Mouse (Mus musculus) right cerebral cortex, adult 2 months (tissue): ENCODE measurements around the gene Hsd17b11.

Source experiments
- DNase-seq, 2 experiments: peaks; one replicate each; pipeline ENCODE4 v3.0.0; 2021 to 2022; ENCODE audit warnings: low spot score in 2 of 2

Gene Hsd17b11

DNA sequence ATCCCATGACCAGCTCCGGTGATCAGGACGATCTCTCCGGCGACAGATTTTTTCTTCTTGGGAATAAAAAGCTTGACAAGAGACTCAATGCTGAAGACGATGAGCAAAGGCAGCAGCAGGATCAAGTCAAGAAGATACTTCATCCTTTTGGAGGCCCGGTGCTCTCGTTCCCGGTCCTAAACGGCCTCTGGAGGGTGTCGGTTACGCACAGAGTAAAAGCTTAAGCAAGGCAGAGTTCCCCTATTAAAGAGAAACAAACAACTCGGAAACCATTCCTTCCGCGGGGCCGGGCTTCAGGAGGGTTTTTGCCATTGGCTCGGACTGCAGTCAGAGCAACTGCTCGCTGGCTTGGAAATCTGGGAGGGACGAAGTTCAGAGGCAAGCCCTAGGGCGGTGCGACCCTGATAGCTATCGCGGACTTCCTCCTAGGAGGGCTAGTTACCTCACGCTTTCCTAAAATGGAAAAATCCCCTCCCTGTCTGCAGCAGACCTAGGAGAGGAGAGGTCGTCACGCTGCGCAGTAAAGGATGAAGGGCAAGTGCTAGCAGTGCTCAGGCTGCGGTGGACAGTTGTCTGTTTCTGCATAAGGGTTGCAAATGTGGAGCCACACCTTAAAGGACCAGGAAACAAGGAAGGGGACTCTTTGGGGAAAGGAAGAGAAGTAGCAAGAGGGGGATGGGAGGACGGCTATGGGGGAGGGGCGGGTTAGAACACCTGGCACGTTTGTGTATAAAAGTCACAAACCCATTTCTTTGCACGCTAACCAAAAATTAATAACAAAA, at the start of gene Hsd17b11:
Gene Hsd17b11 (minus strand): TSS at position 323 of the 782 bp plus-strand sequence.
- DNase-seq, result peak; percentile 72 to 75

DNA sequence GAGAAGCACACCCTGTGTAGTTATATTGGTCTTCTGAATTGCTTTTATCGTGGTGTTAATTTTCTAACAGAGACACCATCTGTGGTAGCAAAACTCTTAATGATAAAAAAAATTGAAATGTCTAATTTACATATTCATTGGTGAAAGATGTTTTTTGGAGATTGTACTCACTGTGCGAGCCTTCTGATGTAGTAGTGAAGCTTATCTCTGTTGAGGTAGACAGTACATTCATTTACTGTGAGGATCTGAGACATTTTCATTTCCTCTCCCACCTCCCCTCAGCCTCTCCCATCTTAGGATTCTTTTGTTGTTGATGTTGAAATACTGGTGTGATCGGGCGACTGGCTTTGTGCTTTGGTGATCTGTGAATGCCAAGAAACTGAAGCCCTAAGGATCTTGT, 49.3 kb upstream of the Hsd17b11 start:
- no peak for DNase-seq

DNA sequence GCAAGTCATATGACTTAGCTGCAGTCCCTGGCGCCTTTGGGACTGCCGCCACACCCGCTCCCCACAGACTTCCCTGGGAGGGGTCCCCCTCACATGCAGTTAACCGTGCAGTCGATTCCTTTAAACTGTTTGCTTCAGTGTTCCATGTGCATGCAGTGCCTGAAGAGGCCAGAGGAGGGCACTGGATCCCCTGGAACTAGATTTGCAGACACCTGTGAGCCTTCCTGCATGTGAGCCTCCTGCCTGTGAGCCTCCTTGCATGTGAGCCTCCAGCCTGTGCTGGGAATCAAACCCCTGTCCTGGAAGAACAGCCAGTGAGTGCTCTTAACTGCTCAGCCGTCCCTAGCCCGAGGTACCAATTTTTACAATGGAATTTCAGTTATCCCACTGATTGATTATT, 47.0 kb upstream of the Hsd17b11 start:
- peak; percentile 44 to 47 for DNase-seq

DNA sequence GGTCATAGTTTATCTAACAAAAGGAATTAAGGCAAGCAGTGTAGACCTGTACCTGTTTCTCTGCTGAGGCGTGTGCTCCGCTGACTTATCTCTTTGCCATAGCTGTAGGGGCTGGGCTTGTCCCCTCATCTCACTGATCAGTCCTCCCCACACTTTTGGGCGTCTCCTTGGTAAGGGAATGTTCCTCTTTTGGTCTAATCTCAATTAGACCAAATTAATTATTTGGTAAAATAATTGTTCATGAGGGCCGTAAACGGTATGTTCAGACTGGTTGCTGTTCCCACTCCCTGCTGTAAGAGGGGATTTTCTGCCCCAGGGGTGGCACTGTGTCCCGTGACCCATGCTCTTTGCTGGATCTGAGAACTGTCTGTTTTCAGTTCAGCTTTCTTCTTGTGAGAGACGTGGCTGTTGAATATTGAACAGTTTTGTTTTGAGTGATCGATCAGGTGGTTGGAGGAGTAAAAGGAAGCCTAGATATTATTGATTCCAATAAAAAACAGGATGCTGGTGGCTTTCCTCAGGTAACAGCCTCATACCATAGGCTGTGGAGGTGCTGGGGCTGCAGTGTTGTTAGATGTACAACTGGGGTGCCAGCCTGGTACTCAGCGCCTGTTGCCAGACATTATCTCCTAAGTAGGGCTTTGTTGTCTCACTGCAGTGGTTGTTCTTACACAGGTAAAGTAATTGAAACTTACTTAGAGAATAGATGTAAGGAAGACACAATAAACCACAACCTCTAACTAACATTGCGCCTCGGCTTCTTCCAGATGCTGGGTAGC, 41.2 kb upstream of the Hsd17b11 start:
- DNase-seq, result no peak

DNA sequence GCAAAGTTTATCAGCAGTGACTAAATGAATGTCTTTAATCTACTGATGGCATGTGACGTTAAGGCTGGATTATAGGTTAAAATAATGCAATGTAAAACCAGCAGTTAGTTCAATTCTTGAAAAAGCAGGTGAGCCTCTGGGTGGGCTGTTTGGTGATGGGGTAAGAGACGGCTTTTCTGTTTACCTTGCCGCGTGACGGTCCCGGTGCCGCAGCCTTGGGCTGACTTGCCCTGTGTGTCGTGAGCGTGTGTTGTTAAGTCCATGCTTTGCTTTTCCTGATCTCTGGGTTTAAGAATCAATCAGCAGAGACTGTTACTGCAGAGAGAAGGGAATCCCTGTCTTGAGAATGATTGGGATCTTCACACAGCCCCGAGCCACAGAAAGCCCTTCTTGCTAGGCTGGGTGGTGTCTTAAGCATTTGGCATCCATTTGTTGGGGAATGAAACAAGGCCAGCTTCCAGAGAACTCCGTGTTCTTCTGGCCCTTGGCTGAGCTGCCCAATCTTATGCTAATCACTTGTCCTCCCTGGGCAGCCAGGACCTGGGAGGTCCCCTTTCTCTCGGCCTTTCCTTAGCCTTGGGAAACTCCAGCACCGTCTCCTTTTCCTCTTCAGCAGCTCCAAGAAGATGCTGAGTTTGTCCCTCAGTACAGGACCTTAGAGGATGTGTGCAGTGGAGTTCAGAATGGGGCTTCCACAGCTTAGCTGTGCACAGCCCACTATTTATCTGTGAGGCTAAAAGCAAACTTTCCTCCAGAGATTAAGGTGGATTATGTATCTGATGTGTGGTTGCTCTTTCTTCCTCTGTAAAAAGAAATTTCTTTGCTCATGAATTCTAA, 40.4 kb upstream of the Hsd17b11 start:
- no peak for DNase-seq

DNA sequence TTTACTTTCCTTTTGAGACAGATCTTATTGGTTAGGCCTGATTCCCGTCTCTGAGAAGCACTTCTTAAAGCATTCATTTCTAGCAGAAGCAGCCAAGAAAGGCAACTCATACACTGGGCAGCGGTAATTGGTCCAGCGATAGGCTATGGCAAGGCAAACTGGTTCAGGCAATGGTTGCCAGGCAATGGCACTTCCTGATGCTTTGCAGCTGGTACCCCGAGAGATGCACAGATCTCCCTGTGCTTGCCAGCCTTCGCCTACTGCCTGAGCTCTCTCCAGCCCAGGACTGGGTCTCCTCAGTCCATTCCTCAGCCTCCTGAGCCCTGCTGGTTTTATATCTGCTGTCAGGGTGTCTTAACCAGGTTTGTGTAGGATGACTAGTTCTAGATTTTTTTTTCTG, 38.7 kb upstream of the Hsd17b11 start:
- DNase-seq, result no peak

DNA sequence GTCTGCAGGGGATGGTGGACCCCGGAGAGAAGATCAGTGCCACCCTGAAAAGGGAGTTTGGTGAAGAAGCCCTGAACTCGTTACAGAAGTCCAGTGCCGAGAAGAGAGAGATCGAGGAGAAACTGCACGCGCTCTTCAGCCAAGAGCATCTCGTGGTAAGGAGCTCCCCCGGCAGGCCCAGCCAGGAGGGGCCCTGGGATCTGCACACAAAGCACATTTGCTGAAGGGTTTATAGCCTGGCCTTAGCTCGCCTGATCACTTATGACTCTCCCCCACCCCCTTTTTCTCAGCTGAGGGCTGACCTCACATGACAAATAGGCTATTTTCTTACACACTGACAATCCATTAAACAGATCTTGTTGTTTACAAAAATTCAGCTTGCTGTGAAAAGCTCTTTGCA, 37.9 kb upstream of the Hsd17b11 start:
- DNase-seq, result no peak

DNA sequence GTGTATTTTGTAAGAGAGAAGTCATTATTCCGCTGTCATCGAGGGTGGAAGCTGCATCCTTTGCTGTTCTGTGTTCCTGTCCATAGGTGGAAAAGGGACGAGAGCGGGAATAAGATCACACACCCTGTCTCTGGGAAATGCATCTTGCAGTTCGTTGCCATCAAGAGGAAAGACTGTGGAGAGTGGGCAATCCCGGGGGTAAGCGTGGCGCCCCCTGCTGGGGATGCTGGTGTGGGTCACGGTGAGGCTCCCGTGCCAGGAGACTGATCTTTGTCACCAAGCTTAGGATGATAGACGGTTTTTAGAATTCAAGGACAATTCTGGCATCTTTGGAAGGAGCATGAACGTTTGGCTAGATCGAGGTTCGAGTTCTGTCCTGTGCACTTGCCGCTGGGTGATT, 36.3 kb upstream of the Hsd17b11 start:
- no peak for DNase-seq

DNA sequence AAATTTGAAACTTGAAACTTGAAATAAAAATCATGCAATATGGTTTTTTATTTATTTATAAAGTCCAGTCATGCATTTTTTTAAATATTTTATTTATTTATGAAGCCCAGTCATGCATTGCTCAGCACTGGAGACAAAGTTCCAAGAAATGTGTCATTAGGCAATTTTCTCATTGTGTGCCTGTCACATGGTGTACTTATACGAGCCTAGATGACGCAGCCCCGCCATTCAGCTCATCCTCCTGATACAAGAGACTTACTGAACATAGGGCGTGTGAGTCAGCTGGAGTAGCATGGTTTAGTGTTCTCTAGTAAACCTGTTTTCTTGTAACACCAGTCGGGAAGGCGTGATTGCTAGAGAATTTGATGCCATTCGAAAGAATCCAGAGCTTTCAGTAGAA, 34.6 kb upstream of the Hsd17b11 start:
- DNase-seq, result no peak

DNA sequence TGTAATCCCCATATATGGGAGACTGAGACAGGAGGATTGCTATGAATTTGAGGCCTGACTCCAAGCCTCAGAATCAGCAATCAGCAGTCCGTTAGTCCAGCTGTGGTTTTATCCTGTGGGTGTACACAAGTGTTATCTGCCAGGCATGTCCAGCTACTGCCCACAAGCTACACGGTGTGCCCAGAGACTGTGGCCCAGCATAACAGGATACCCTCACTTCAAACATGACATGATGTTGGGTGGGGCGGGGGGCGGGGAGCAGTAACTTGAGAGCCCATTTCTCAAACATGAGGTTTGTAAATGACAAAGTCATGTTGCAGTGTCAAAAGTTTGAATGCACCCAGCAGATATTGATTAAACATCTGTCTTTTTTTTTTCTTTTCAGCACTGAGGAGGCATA, 34.1 kb upstream of the Hsd17b11 start:
- no peak for DNase-seq

DNA sequence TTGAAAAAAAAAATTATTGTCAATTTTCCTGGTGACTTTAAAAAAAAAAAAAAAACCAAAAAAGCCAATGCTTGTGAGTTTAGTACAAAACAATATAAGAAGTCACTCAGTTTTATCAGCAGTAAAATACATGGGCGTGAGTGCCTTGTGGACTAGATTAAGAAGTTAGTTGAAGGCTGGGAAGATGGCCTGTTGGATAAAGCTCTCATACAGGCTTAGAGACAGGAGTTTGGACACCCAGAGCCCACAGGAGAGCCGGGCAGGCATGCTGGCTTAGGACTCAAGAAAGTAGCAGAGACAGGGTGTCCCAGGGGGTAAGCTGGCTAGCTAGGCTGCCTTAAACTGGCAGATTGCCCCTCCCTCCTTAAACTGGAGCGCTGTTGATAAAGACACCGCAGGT, 33.2 kb upstream of the Hsd17b11 start:
- no peak for DNase-seq

DNA sequence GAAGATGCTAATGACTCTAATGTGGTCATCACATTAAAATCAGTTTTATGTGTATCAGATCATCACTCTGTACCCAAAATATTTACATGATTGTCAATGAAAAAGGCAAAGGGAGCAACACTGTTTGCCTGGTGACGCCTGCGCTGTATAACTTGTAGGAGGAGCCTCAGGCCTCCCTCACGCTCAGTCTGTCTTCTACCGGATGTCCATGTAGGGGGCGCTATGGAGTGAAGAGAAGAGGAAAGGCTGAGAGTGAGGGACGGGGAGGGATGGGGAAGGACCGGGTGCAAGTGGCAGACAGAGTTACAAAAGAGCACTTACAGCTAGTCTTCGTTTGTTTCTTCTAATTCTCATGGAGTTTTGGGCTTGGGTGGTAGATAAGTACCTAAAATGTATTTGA, 31.2 kb upstream of the Hsd17b11 start:
- DNase-seq, result no peak

DNA sequence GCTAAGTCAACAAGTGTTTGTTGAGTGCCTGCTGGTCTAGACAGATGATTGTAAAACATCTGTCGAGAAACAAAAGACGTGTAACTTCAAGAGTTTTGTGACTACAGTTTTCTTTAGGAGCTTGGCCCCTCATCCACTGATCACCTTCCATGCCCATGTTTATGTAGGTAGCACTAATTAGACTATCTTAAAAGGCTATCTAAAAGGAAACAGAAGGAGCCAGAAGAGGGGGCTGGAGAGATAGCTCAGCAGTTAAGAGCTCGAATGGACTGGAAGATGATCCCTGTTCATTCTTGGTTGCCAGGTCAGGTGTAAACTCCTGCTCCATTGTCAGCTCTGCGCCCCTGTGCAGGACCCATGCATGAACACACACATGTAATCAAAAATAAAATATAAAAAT, 26.4 kb upstream of the Hsd17b11 start:
- DNase-seq, result no peak

DNA sequence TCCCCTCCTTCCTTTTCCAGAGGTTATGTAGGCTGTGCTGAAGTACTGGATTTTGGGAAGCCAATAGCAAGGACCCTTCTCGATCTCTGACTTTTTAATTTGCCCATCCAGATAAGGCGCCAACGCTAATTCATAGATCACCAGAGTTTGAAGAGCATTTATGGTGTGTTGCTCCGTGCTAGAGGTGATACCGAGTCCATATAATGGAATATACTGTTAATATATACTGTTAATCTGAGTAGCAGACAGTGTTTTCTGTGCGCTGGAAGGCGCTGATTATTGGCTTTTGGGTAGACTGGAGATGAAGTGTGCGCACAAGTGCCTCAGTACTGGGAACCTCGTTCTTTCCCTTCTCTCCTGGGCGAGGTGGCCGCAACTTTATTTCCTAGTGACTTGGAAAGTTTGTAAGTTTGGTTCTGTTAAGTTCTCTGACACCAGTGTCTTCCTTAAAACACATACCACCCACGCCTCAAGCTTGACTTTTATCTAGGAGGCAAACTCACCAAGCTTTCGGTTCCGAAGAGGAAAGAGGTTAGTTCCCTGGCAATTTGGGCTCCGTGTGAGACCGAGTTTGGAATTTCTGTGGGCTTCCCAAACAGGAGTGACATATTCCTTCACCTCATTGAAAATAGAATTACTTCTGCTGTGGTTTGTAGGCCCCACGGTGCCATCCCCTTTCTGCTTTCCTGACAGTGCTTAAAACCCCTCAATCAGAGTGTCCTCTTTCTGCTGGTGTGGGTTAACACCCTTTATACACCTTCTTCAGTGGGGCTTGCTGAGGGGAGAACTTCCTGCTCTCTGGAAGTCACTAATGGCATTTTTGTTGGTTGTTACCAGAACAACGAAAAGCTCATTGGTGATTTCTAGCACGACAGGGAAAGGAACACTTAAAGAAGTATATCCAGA, 25.7 kb upstream of the Hsd17b11 start:
- DNase-seq, result peak in 1 of 2 experiments; percentile 37

DNA sequence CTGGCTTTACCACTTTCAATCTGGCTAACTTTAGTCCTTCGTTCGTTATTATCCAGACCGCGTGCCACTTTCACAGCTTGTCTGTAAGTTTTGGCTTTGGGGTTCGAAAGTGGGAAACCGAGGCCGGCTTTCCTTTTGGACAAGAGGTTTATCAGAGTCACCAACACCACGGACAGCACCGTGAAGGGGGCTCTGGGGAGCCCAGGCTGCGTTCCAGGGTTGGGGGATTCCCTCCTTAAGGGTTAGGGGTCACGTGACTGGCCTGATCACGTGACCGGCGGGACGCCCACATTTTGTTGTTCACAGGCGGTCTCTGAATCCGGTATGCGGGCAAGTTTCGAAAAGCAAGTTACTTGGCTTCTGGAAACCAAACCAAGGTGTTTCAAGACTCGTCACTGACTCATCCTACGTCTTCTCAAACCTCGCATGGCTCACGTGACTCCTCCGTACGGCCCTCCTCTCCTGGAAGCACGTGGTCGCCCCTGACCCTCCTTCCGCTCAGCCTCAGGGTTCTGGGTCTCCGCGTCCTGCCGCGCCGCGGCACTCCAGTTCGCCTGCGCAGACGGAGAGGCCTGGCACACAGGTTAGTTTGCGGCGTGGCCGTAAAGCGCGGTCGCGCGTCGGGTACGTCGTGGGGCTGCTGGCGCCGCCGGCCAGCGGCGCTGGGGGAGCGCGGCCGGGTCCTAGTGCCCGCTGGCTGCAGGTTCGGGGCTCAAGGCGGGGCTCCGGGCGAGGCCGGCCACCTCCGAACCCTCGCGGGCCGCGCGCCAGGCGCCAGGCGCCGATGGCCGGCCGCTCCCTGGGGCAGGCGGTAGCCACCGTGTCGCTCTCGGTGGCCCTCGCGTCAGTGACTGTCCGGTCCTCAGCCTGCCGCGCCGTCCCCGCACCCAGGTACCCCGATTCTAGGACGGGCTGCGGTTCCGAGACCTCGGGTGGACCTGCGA, 24.8 kb upstream of the Hsd17b11 start, which contains the start of gene Nudt9:
Gene Nudt9 (plus strand): TSS at position 51 of the 944 bp plus-strand sequence.
- peak; percentile 98 for DNase-seq

DNA sequence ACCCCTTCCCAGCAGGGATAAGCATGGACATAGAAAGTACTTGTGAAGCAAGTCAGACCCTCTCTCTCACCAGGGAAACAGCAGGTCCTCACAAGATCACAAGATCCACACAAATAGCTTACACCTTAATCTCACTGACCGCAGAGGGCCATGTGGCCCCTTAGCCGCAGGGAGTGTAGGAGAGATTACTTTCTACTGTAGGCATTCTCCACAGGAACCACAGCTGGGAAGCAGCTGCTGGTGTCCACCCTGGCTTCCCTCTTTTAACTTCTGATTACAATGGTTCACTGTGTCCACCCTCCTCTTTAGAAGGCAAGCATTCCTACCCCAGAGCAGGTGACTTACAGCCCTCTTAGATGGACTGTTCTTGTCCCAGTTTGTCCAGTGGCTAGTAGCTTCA, 22.0 kb upstream of the Hsd17b11 start:
- DNase-seq, result no peak

DNA sequence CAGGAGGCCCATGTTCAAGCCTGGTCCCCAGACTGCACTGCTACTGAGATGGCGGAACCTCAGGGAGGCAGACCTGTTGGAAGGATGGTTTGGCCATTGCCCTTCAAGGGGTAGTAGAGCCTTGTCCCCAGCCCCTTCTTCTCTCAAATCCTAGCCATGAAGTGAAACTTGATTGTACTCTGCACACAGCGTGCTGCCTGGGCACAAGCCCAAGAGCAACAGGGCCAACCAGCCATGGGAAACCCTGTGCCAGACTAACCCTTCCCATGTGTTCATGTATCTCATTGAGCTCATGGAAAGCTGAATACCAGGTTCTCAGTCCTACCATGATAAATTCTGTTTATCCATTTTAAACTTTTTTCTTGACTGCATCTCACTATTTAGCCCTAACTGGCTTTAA, 21.2 kb upstream of the Hsd17b11 start:
- DNase-seq, result no peak

DNA sequence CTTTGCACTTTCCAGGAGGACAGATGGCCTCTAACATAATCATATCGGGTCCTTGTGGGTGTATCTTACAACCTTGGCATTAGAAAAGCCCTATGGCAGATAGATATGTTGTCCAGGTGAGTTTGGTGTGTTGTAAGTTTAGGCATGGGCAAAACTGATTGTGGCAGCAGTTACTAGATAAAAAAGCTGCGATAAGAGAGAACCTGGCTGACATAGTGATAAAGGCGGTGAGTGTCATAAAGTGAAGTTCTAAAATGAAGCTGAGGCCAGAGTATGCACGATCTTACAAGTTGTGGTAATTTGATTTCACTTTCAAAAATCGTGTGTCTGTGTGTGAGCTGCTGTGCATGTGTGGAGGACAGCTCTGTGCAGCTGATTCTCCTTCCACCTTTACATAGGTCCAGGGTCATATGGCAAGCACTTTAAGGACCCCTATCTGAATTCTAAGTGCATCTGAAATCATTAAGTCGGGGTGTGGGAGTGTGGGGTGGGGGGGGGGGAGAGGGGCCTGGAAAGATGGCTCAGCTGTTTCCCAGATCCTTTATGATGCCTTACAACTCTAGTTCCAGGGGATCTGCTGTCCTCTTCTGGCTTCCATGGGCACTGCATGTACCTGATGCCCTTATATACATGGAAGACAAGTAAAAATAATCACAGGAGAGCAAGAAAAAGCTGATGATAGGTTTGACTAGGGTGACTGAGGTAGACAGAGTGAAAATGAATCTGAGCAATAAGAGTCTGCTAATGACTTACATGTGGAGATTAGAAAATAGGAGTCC, 17.6 kb upstream of the Hsd17b11 start:
- DNase-seq, result peak; percentile 65 to 78

DNA sequence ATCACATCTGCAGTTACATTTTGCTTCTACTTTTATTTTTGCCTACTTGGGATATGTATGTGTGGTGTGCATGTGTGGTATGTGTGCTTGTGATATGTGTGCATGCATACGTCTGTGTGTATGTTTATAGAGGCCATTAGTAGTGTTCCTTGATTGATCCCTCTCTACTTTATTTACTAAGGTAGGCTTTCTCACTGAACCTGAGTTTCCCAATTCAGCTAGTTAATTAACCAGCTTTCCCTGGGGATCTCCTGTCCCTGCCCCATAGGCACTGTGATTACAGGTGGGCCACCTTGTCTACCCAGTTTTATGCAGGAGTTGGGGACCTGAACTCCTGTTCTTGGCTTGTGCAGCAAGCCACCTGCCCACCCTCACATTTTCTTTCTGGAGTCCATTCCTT, 15.0 kb upstream of the Hsd17b11 start:
- DNase-seq, result no peak
